Mouse (Mus musculus): Measurements from ENCODE around the gene Rpl14.

DNA sequence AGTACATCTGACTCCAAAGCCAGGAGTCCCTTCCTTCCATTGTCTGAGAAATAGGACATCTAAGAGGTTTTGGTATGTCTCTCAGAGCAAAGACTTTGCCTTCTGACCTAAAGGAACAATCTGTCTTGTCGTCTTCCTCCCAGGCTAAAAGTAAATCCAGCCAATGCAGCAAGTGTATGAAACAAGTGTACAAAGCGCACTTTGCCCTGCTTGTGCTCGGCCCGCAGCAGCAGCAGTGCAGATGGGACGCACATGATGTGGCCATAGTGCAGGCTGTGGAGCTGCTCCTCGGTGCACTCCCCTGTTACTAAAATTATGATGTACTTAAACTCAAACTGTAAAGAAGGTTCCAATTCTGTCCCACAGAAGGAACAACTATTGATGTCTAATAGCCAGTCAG lies 46.9 kb downstream of the Rpl14 start:
- TF ChIP-seq CTCF (IDR thresholded peaks at IDR 0.05; ENCODE audit: extremely low read depth, insufficient read depth, low read length) (no peak), POLR2A (IDR thresholded peaks at IDR 0.05; ENCODE audit: extremely low read depth, insufficient read depth, low read length) (no peak)
